Mouse (Mus musculus) heart, adult 9 months (tissue): ENCODE data around the gene Gcnt7.

Experiments used
- DNase-seq, 2 experiments: peaks; one replicate each; pipeline ENCODE4 v3.0.0; 2022; ENCODE audit warnings: low spot score in 2 of 2

Gcnt7 gene

GRCm38 (mm10) chr2:172405011-172405410 lies 53.4 kb downstream of the Gcnt7 start:
- DNase-seq = no peak

- DNase-seq = no peak
These were observed 54.2 kb downstream of the Gcnt7 start for GRCm38 (mm10) chr2:172404239-172404638.

- DNase-seq = peak; percentile 29 to 63
These were observed 57.1 kb downstream of the Gcnt7 start for GRCm38 (mm10) chr2:172401116-172401825.
